Mouse (Mus musculus) gastrocnemius, postnatal 25 days (tissue): Measurements from ENCODE around the gene Heatr5b. TPM values are rescaled to one million over a fixed set of nuclear protein-coding genes. Genes with fewer than 3 reads are reported as not detected.

ENCODE experiments used
- total RNA-seq, 2 experiments: library from RNA; stranded (reverse); gene quantifications; 1 replicate in 1 of 2; 2 replicates in 1 of 2; pipeline ENCODE4 v1.2.3; 2021

Heatr5b gene
- total RNA-seq, 2 experiments from 2014 or later, result 7.1 to 10.5 TPM

Other genes with a start within 250 kb of the Heatr5b start
- 1 to 10 TPM; 5.5 to 6.1 TPM for gene Strn, start 98.2 kb downstream of the Heatr5b start, total RNA-seq
- 10 to 100 TPM; 18.7 to 20.7 TPM for gene Gpatch11, start 203 bp upstream of the Heatr5b start, total RNA-seq
- gene Eif2ak2, start 47.2 kb upstream of the Heatr5b start, total RNA-seq, result 1 to 10 TPM; 4.4 to 4.5 TPM
- not detected for gene Sult6b1, start 71.6 kb upstream of the Heatr5b start, total RNA-seq
- 10 to 100 TPM; 40.3 to 42.0 TPM for gene Cebpzos, start 81.1 kb upstream of the Heatr5b start, total RNA-seq
- 10 to 100 TPM; 16.4 to 21.8 TPM for gene Cebpz, start 101.7 kb upstream of the Heatr5b start, total RNA-seq
- gene Ndufaf7, start 101.8 kb upstream of the Heatr5b start, total RNA-seq, result 10 to 100 TPM; 24.7 to 27.8 TPM
- gene Prkd3, start 185.5 kb upstream of the Heatr5b start, total RNA-seq, result 1 to 10 TPM; 8.4 to 8.5 TPM
- gene Qpct, start 216.5 kb upstream of the Heatr5b start, total RNA-seq, result 1 to 10 TPM; 3.9 to 5.4 TPM